Mouse (Mus musculus): ENCODE data around the gene Triap1.
A peak's percentile ranks its signal among the peaks of the same experiment; 100 is the strongest.
"Not testable (repeated sequence)": the region's sequence is repeated elsewhere in the genome, so short reads cannot be mapped to it uniquely, and the experiment has no call there.

Gene Triap1

GRCm38 (mm10) chr5:115333626-115334025 lies 7.4 kb upstream of the Triap1 start:
- no peak for DNase-seq (ENCODE audit: low read depth, low spot score)

GRCm38 (mm10) chr5:115340007-115340406 lies 1.0 kb upstream of the Triap1 start:
- no peak for DNase-seq (ENCODE audit: low read depth, low spot score)

GRCm38 (mm10) chr5:115341314-115342165 lies 515 bp downstream of the Triap1 start:
- no peak for DNase-seq (ENCODE audit: low read depth, low spot score)

- DNase-seq (ENCODE audit: low read depth, low spot score): peak; percentile 92
These were observed 6.5 kb downstream of the Triap1 start for GRCm38 (mm10) chr5:115347564-115347963.

GRCm38 (mm10) chr5:115348546-115349224 lies 7.7 kb downstream of the Triap1 start, which contains the start of gene Cox6a1:
Cox6a1 (minus strand) TSS chr5:115348981.
- peak; percentile 100 for DNase-seq (ENCODE audit: low read depth, low spot score)

GRCm38 (mm10) chr5:115349225-115349555 lies 8.2 kb downstream of the Triap1 start:
- no peak for DNase-seq (ENCODE audit: low read depth, low spot score)

- peak; percentile 27 for DNase-seq (ENCODE audit: low read depth, low spot score)
These were observed 10.3 kb downstream of the Triap1 start for GRCm38 (mm10) chr5:115351348-115351747.

GRCm38 (mm10) chr5:115355070-115355469 lies 14.0 kb downstream of the Triap1 start:
- DNase-seq (ENCODE audit: low read depth, low spot score): no peak

- DNase-seq (ENCODE audit: low read depth, low spot score): peak; percentile 86
These were observed 17.8 kb downstream of the Triap1 start for GRCm38 (mm10) chr5:115358872-115359271.

GRCm38 (mm10) chr5:115359438-115359837 lies 18.4 kb downstream of the Triap1 start:
- DNase-seq (ENCODE audit: low read depth, low spot score): no peak

- no peak for DNase-seq (ENCODE audit: low read depth, low spot score)
These were observed 18.9 kb downstream of the Triap1 start for GRCm38 (mm10) chr5:115359851-115360372.

GRCm38 (mm10) chr5:115362216-115362615 lies 21.2 kb downstream of the Triap1 start:
- no peak for DNase-seq (ENCODE audit: low read depth, low spot score)

GRCm38 (mm10) chr5:115362819-115363714 lies 22.0 kb downstream of the Triap1 start:
- DNase-seq (ENCODE audit: low read depth, low spot score): no peak

- no peak for DNase-seq (ENCODE audit: low read depth, low spot score)
These were observed 23.8 kb downstream of the Triap1 start for GRCm38 (mm10) chr5:115364782-115365181.

- DNase-seq (ENCODE audit: low read depth, low spot score): no peak
These were observed 30.7 kb downstream of the Triap1 start for GRCm38 (mm10) chr5:115371736-115372135.

- no peak for DNase-seq (ENCODE audit: low read depth, low spot score)
These were observed 32.6 kb downstream of the Triap1 start for GRCm38 (mm10) chr5:115373441-115374203.

- no peak for DNase-seq (ENCODE audit: low read depth, low spot score)
These were observed 33.3 kb downstream of the Triap1 start for GRCm38 (mm10) chr5:115374204-115374820.

- DNase-seq (ENCODE audit: low read depth, low spot score): no peak
These were observed 34.4 kb downstream of the Triap1 start for GRCm38 (mm10) chr5:115375436-115375835.

GRCm38 (mm10) chr5:115378882-115379281 lies 37.9 kb downstream of the Triap1 start:
- not testable (repeated sequence) for DNase-seq (ENCODE audit: low read depth, low spot score)

- no peak for DNase-seq (ENCODE audit: low read depth, low spot score)
These were observed 50.9 kb downstream of the Triap1 start for GRCm38 (mm10) chr5:115391935-115392334.

Data from CD4-positive, CD25-positive, alpha-beta regulatory T cell, adult 2 months (primary cell).